Mouse (Mus musculus): ENCODE results near the gene Gstm7. TPM values are rescaled to one million over a fixed set of nuclear protein-coding genes. Genes with fewer than 3 reads are reported as not detected.

Gene Gstm7
- total and polyA plus RNA-seq, 3 experiments, result not detected

- Histone ChIP-seq H3K4me3 (replicated peaks in 1 of 3; ENCODE audit: low read depth in 2 of 3, low read length in 2 of 3, poor library complexity in 1 of 3) (no peak overlapping the region), H3K4me1 (ENCODE audit: control insufficient read depth in 1 of 2, insufficient read depth in 2 of 2) (no peaks in the 10 kb centered on the region), H3K27ac (ENCODE audit: insufficient read depth, low read depth) (no peak overlapping the region), H3K79me2 (replicated peaks; ENCODE audit: control insufficient read depth, extremely low read depth, insufficient read depth, poor library complexity, severe bottlenecking) (no peaks in the 10 kb centered on the region), H3K9ac (ENCODE audit: insufficient read depth, low read depth) (no peak overlapping the region), H3K27me3 (replicated peaks) (peaks cover 65% of the 10 kb centered on the region), H3K4me2 (ENCODE audit: insufficient read depth, low read depth, poor library complexity, severe bottlenecking) (no peak overlapping the region), H3K9me3 (replicated peaks; ENCODE audit: low read length) (no peaks in the 10 kb centered on the region), H3K36me3 (replicated peaks in 1 of 2; ENCODE audit: control insufficient read depth in 1 of 2, insufficient read depth in 1 of 2, low read length in 1 of 2) (no peaks in the 10 kb centered on the region)
- TF ChIP-seq RCOR1 (conservative IDR thresholded peaks at IDR 0.05; ENCODE audit: low read depth, low read length), result no peak
- dilution Hi-C loops (cut with MboI; ENCODE audit: extremely low pct_ligation_motif_present, extremely low pct_unique_long_range_greater_than_20kb, low sequenced_read_pairs) (no loop called here), in situ Hi-C loops (cut with MboI; ENCODE audit: low pct_ligation_motif_present, low pct_unique_long_range_greater_than_20kb, low sequenced_read_pairs) (no loop called here)
- DNase-seq (ENCODE audit: extremely low read depth), result no peak
These were observed 25.7 kb downstream of the Gstm7 start for GRCm38 (mm10) chr3:107905942-107906341.

- no peak for DNase-seq (ENCODE audit: extremely low read depth)
- Histone ChIP-seq H3K36me3 (replicated peaks in 1 of 2; ENCODE audit: control insufficient read depth in 1 of 2, insufficient read depth in 1 of 2, low read length in 1 of 2) (no peaks in the 10 kb centered on the region), H3K4me1 (ENCODE audit: control insufficient read depth in 1 of 2, insufficient read depth in 2 of 2) (no peaks in the 10 kb centered on the region), H3K9me3 (replicated peaks; ENCODE audit: low read length) (no peaks in the 10 kb centered on the region), H3K27me3 (replicated peaks) (peaks cover 59% of the 10 kb centered on the region), H3K79me2 (replicated peaks; ENCODE audit: control insufficient read depth, extremely low read depth, insufficient read depth, poor library complexity, severe bottlenecking) (no peaks in the 10 kb centered on the region), H3K4me3 (replicated peaks in 1 of 3; ENCODE audit: low read depth in 2 of 3, low read length in 2 of 3, poor library complexity in 1 of 3) (no peak overlapping the region), H3K27ac (ENCODE audit: insufficient read depth, low read depth) (no peak overlapping the region), H3K4me2 (ENCODE audit: insufficient read depth, low read depth, poor library complexity, severe bottlenecking) (no peak overlapping the region), H3K9ac (ENCODE audit: insufficient read depth, low read depth) (no peak overlapping the region)
- TF ChIP-seq POLR2AphosphoS2 (IDR thresholded peaks at IDR 0.05; ENCODE audit: low read depth, low read length) (no peak), NRF1 (IDR thresholded peaks at IDR 0.05; ENCODE audit: low read depth, low read length) (no peak), KAT2A (IDR thresholded peaks at IDR 0.05; ENCODE audit: insufficient replicate concordance, low read length) (no peak), E2F4 (IDR thresholded peaks at IDR 0.05; ENCODE audit: insufficient replicate concordance, low read depth, low read length) (no peak), MAZ (IDR thresholded peaks at IDR 0.05; ENCODE audit: low read depth, low read length) (no peak), MXI1 (IDR thresholded peaks at IDR 0.05; ENCODE audit: low read depth, low read length) (no peak), POLR2A (IDR thresholded peaks at IDR 0.05; ENCODE audit: low read depth, low read length) (no peak), CHD1 (IDR thresholded peaks at IDR 0.05; ENCODE audit: low read depth, low read length) (no peak)
- in situ Hi-C loops (cut with MboI; ENCODE audit: low pct_ligation_motif_present, low pct_unique_long_range_greater_than_20kb, low sequenced_read_pairs), result no loop called here
- dilution Hi-C loops (cut with MboI; ENCODE audit: extremely low pct_ligation_motif_present, extremely low pct_unique_long_range_greater_than_20kb, low sequenced_read_pairs), result no loop called here
These were observed 30.5 kb downstream of the Gstm7 start for GRCm38 (mm10) chr3:107900955-107901673.

GRCm38 (mm10) chr3:107898691-107899090 lies 32.9 kb downstream of the Gstm7 start:
- peaks cover 40% of the 10 kb centered on the region for H3K27me3 ChIP-seq (replicated peaks)
- peaks cover 3% of the 10 kb centered on the region in 2 experiments; a peak in 3 of 4 replicates for H3K4me1 ChIP-seq (ENCODE audit: control insufficient read depth in 1 of 2, insufficient read depth in 2 of 2)
- H3K79me2 ChIP-seq (replicated peaks; ENCODE audit: control insufficient read depth, extremely low read depth, insufficient read depth, poor library complexity, severe bottlenecking), result no peaks in the 10 kb centered on the region
- H3K4me3 ChIP-seq (replicated peaks in 1 of 3; ENCODE audit: low read depth in 2 of 3, low read length in 2 of 3, poor library complexity in 1 of 3), result no peak overlapping the region
- in situ Hi-C loops (cut with MboI; ENCODE audit: low pct_ligation_motif_present, low pct_unique_long_range_greater_than_20kb, low sequenced_read_pairs), result no loop called here
- dilution Hi-C loops (cut with MboI; ENCODE audit: extremely low pct_ligation_motif_present, extremely low pct_unique_long_range_greater_than_20kb, low sequenced_read_pairs), result no loop called here
- no peak overlapping the region for H3K27ac ChIP-seq (ENCODE audit: insufficient read depth, low read depth)
- no peak for TF ChIP-seq ZMIZ1 (IDR thresholded peaks at IDR 0.05; ENCODE audit: low read depth, low read length)
- TF ChIP-seq JUND (conservative IDR thresholded peaks at IDR 0.05; ENCODE audit: low read depth, low read length), result no peak
- no peak for TF ChIP-seq SMC3 (IDR thresholded peaks at IDR 0.05; ENCODE audit: low read depth, low read length)
- TF ChIP-seq UBTF (IDR thresholded peaks at IDR 0.05; ENCODE audit: low read depth, low read length), result no peak
- no peak for TF ChIP-seq SIN3A (IDR thresholded peaks at IDR 0.05; ENCODE audit: low read length)
- TF ChIP-seq E2F4 (IDR thresholded peaks at IDR 0.05; ENCODE audit: insufficient replicate concordance, low read depth, low read length), result no peak
- no peak for TF ChIP-seq IRF4 (IDR thresholded peaks at IDR 0.05; ENCODE audit: low read depth, low read length)
- TF ChIP-seq POLR2AphosphoS2 (IDR thresholded peaks at IDR 0.05; ENCODE audit: low read depth, low read length), result no peak
- no peak overlapping the region for H3K9ac ChIP-seq (ENCODE audit: insufficient read depth, low read depth)
- H3K36me3 ChIP-seq (replicated peaks in 1 of 2; ENCODE audit: control insufficient read depth in 1 of 2, insufficient read depth in 1 of 2, low read length in 1 of 2), result no peaks in the 10 kb centered on the region
- DNase-seq (ENCODE audit: extremely low read depth), result no peak
- H3K9me3 ChIP-seq (replicated peaks; ENCODE audit: low read length), result no peaks in the 10 kb centered on the region
- no peak overlapping the region for H3K4me2 ChIP-seq (ENCODE audit: insufficient read depth, low read depth, poor library complexity, severe bottlenecking)
